Mouse (Mus musculus) hindbrain, embryonic 10.5 days (tissue): Measurements from ENCODE around the gene Prcp. TPM values are rescaled to one million over a fixed set of nuclear protein-coding genes. Genes with fewer than 3 reads are reported as not detected.

ENCODE experiments used
- DNase-seq: peaks from one replicate; pipeline ENCODE4 v3.0.0-alpha.2; 2017; ENCODE audit warnings: low spot score
- H3K27ac ChIP-seq: fragments of 300-500 bp; sonication (generic); 2 replicates; pipeline ENCODE4 v1.5.1; 2016; ENCODE audit warnings: mild to moderate bottlenecking, moderate library complexity
- H3K27me3 ChIP-seq: fragments of 300-500 bp; sonication (generic); 2 replicates; pipeline ENCODE4 v1.6.1; 2016; ENCODE audit warnings: mild to moderate bottlenecking; ENCODE audit not compliant: poor library complexity, insufficient read depth, severe bottlenecking
- H3K36me3 ChIP-seq: fragments of 300-500 bp; sonication (generic); 2 replicates; pipeline ENCODE4 v1.6.1; 2016; ENCODE audit warnings: mild to moderate bottlenecking, moderate library complexity
- H3K4me1 ChIP-seq: fragments of 300-500 bp; sonication (generic); replicated peaks from 2 replicates; pipeline ENCODE4 v1.6.1; 2016; ENCODE audit warnings: mild to moderate bottlenecking
- H3K4me3 ChIP-seq: fragments of 300-500 bp; sonication (generic); 2 replicates; pipeline ENCODE4 v1.5.1; 2016; ENCODE audit warnings: mild to moderate bottlenecking, moderate library complexity
- H3K9me3 ChIP-seq: fragments of 300-500 bp; sonication (generic); 2 replicates; pipeline ENCODE4 v1.6.1; 2016; ENCODE audit warnings: mild to moderate bottlenecking, moderate library complexity
- WGBS: fragments of 180-500 bp; shearing (Covaris S2); methylation state at CpG from one replicate; pipeline ENCODE4 v1.1.7; 2016; 5-methylcytosine and 5-hydroxymethylcytosine counted together
- polyA plus RNA-seq: library from polyadenylated mRNA; unstranded; fragments of >200 nt; fragmentation: Nextera tagmentation; extraction: Ambion mirVana; gene quantifications from 2 replicates; pipeline ENCODE4 v1.2.1, GENCODE M21; 2016

Gene Prcp
- polyA plus RNA-seq, 1 experiment from 2014 or later = 19.8 TPM

- H3K27me3 ChIP-seq = no peaks in the 10 kb centered on the region
- no peaks in the 10 kb centered on the region for H3K36me3 ChIP-seq
- H3K4me1 ChIP-seq = peaks cover 25% of the 10 kb centered on the region
- peak overlapping the region; percentile 65 for H3K4me3 ChIP-seq
- 0% methylated on average over 29 of the region's 29 CpGs for whole genome bisulfite sequencing
- no peaks in the 10 kb centered on the region for H3K9me3 ChIP-seq
- DNase-seq = peak; percentile 91
- peak overlapping the region; percentile 98 for H3K27ac ChIP-seq
Measured at GRCm38 (mm10) chr7:92874761-92875408, 615 bp downstream of the Prcp start.

- no peaks in the 10 kb centered on the region for H3K9me3 ChIP-seq
- no peaks in the 10 kb centered on the region for H3K36me3 ChIP-seq
- peak overlapping the region; percentile 65 for H3K4me3 ChIP-seq
- no peaks in the 10 kb centered on the region for H3K27me3 ChIP-seq
- H3K27ac ChIP-seq = 0 out of 2 replicates have a peak overlapping the region, but pooled peaks have one; percentile 98
- peaks cover 25% of the 10 kb centered on the region for H3K4me1 ChIP-seq
- DNase-seq = no peak
- WGBS = 62% methylated on average over 3 of the region's 3 CpGs
Measured at GRCm38 (mm10) chr7:92876066-92876465, 1.8 kb downstream of the Prcp start.

GRCm38 (mm10) chr7:92876538-92876937 is 2.3 kb downstream of the Prcp start:
- H3K36me3 ChIP-seq = no peaks in the 10 kb centered on the region
- peak overlapping the region; percentile 67; the same call in 1 of the 2 replicates for H3K27ac ChIP-seq
- H3K27me3 ChIP-seq = no peaks in the 10 kb centered on the region
- WGBS = 56% methylated on average over 7 of the region's 7 CpGs
- H3K4me1 ChIP-seq = peaks cover 25% of the 10 kb centered on the region
- DNase-seq = no peak
- no peaks in the 10 kb centered on the region for H3K9me3 ChIP-seq
- peak overlapping the region; percentile 27 for H3K4me3 ChIP-seq

GRCm38 (mm10) chr7:92878575-92879285 is 4.5 kb downstream of the Prcp start:
- Histone ChIP-seq H3K27ac (no peak overlapping the region), H3K4me3 (no peak overlapping the region)

GRCm38 (mm10) chr7:92883850-92884716 is 9.8 kb downstream of the Prcp start:
- Histone ChIP-seq H3K27me3 (no peaks in the 10 kb centered on the region), H3K4me1 (no peaks in the 10 kb centered on the region), H3K27ac (no peak overlapping the region), H3K4me3 (no peak overlapping the region), H3K9me3 (no peaks in the 10 kb centered on the region), H3K36me3 (no peaks in the 10 kb centered on the region)
- DNase-seq = no peak
- WGBS = 88% methylated on average over 9 of the region's 9 CpGs

More at GRCm38 (mm10) chr7:92878575-92879285, 4.5 kb downstream of the Prcp start:
- no peaks in the 10 kb centered on the region for H3K9me3 ChIP-seq
- no peak for DNase-seq
- no peaks in the 10 kb centered on the region for H3K27me3 ChIP-seq
- H3K36me3 ChIP-seq = no peaks in the 10 kb centered on the region
- H3K4me1 ChIP-seq = peaks cover 18% of the 10 kb centered on the region
- 84% methylated on average over 7 of the region's 7 CpGs for whole genome bisulfite sequencing

- DNase-seq = no peak
- WGBS = 90% methylated on average over 6 of the region's 6 CpGs
- H3K27me3 ChIP-seq = no peaks in the 10 kb centered on the region
- H3K36me3 ChIP-seq = no peaks in the 10 kb centered on the region
- H3K4me3 ChIP-seq = no peak overlapping the region
- H3K27ac ChIP-seq = no peak overlapping the region
- no peaks in the 10 kb centered on the region for H3K4me1 ChIP-seq
- no peaks in the 10 kb centered on the region for H3K9me3 ChIP-seq
Measured at GRCm38 (mm10) chr7:92884998-92885660, 10.9 kb downstream of the Prcp start.

GRCm38 (mm10) chr7:92886801-92887200 is 12.5 kb downstream of the Prcp start:
- DNase-seq = no peak
- no peaks in the 10 kb centered on the region for H3K36me3 ChIP-seq
- WGBS = 90% methylated on average over 7 of the region's 7 CpGs
- H3K4me3 ChIP-seq = no peak overlapping the region
- no peaks in the 10 kb centered on the region for H3K27me3 ChIP-seq
- no peak overlapping the region for H3K27ac ChIP-seq
- H3K4me1 ChIP-seq = 0 out of 2 replicates have a peak, but pooled peaks cover 4% of the 10 kb centered on the region
- H3K9me3 ChIP-seq = no peaks in the 10 kb centered on the region

GRCm38 (mm10) chr7:92887230-92887629 is 13.0 kb downstream of the Prcp start:
- no peak for DNase-seq
- 0 out of 2 replicates have a peak, but pooled peaks cover 4% of the 10 kb centered on the region for H3K4me1 ChIP-seq
- H3K4me3 ChIP-seq = no peak overlapping the region
- H3K9me3 ChIP-seq = no peaks in the 10 kb centered on the region
- H3K27ac ChIP-seq = no peak overlapping the region
- H3K27me3 ChIP-seq = no peaks in the 10 kb centered on the region
- WGBS = 90% methylated on average over 5 of the region's 5 CpGs
- no peaks in the 10 kb centered on the region for H3K36me3 ChIP-seq

GRCm38 (mm10) chr7:92890211-92890610 is 15.9 kb downstream of the Prcp start:
- Histone ChIP-seq H3K4me1 (0 out of 2 replicates have a peak, but pooled peaks cover 4% of the 10 kb centered on the region), H3K27me3 (no peaks in the 10 kb centered on the region), H3K4me3 (no peak overlapping the region), H3K27ac (no peak overlapping the region), H3K9me3 (no peaks in the 10 kb centered on the region), H3K36me3 (no peaks in the 10 kb centered on the region)
- DNase-seq = no peak
- WGBS = 52% methylated on average over 1 of the region's 1 CpGs

GRCm38 (mm10) chr7:92890618-92891230 is 16.5 kb downstream of the Prcp start:
- Histone ChIP-seq H3K27ac (no peak overlapping the region), H3K4me1 (0 out of 2 replicates have a peak, but pooled peaks cover 4% of the 10 kb centered on the region), H3K36me3 (no peaks in the 10 kb centered on the region), H3K4me3 (no peak overlapping the region), H3K27me3 (no peaks in the 10 kb centered on the region), H3K9me3 (no peaks in the 10 kb centered on the region)
- no peak for DNase-seq
- WGBS = 58% methylated on average over 4 of the region's 4 CpGs

- no peaks in the 10 kb centered on the region for H3K36me3 ChIP-seq
- H3K4me3 ChIP-seq = no peak overlapping the region
- no peak for DNase-seq
- H3K27ac ChIP-seq = no peak overlapping the region
- 52% methylated on average over 3 of the region's 3 CpGs for WGBS
- H3K4me1 ChIP-seq = 0 out of 2 replicates have a peak, but pooled peaks cover 4% of the 10 kb centered on the region
- no peaks in the 10 kb centered on the region for H3K9me3 ChIP-seq
- no peaks in the 10 kb centered on the region for H3K27me3 ChIP-seq
Measured at GRCm38 (mm10) chr7:92893478-92893877, 19.2 kb downstream of the Prcp start.

GRCm38 (mm10) chr7:92896036-92896435 is 21.8 kb downstream of the Prcp start:
- H3K9me3 ChIP-seq = no peaks in the 10 kb centered on the region
- DNase-seq = no peak
- H3K36me3 ChIP-seq = no peaks in the 10 kb centered on the region
- H3K27me3 ChIP-seq = no peaks in the 10 kb centered on the region
- no peak overlapping the region for H3K27ac ChIP-seq
- WGBS = 84% methylated on average over 5 of the region's 5 CpGs
- H3K4me3 ChIP-seq = no peak overlapping the region
- H3K4me1 ChIP-seq = no peaks in the 10 kb centered on the region
